Mouse (Mus musculus): Measurements from ENCODE around the gene Inpp5d.

Inpp5d gene

DNA sequence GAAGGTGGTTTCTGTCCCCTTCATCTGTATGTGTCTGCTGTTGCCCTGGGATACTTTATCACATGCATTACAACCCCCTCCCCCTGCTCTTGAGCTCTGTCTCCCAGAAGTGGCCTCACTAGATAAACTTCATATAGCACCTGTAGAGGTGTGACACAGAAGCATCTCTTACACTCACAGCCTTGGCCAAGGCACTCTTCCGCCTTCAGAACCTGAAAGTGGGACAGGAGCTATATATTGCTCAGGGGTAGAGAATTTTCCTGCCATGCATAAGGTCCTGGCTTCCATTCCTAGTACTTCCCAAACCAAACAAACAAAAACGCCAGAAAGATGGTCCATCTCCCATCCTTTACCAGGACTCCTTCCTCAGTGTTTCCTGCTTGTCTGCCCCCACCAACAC lies 84.1 kb downstream of the Inpp5d start:
- no peak for DNase-seq (ENCODE audit: low spot score in 2 of 2)

DNA sequence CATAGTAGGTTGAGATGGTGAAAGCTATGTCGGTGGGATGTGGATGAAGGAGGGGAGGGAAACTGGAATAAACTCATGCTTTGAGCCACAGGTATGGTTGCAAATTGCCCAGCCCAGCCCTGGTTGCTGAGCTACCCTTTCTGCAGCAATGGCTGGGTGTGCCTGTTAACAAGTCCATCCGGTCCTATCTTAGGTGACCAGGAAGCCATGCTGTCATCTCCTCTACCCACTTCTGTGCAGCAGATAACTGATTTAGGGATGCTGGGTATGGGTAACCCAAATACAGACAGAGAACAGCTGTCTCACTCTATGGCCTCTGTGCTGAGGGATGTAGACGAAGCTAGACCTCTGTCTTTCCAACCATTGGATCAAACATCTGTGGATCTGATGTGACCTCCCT lies 86.2 kb downstream of the Inpp5d start:
- DNase-seq (ENCODE audit: low spot score in 2 of 2) = no peak

- no peak for DNase-seq (ENCODE audit: low spot score in 2 of 2)
Observed at GRCm38 (mm10) chr1:87709020-87709419, 88.9 kb downstream of the Inpp5d start.

DNA sequence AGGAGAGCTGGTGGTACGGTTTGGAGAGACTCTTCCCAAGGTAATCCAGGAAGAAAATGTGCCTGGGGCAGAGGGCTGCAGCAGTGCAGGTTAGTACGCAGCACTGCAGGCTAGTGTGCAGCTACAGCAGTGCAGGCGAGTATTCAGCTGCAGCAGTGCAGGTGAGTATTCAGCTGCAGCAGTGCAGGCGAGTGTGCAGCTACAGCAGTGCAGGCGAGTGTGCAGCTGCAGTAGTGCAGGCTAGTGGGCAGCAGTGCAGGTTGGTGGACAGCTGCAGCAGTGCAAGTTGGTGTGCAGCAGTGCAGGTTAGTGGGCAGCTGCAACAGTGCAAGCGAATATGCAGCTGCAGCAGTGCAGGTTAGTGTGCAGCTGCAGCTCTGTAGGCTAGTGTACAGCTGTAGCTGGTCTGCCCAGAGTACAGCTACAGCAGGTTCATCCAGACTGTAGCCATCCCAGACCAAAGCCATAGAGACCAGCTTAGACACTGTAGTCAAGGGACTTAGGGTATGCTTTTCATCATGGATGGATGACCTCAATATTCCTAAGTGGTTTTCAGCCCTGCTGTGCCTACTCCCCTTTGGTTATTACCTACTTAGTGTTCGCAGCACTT lies 89.7 kb downstream of the Inpp5d start:
- DNase-seq (ENCODE audit: low spot score in 2 of 2) = no peak

DNA sequence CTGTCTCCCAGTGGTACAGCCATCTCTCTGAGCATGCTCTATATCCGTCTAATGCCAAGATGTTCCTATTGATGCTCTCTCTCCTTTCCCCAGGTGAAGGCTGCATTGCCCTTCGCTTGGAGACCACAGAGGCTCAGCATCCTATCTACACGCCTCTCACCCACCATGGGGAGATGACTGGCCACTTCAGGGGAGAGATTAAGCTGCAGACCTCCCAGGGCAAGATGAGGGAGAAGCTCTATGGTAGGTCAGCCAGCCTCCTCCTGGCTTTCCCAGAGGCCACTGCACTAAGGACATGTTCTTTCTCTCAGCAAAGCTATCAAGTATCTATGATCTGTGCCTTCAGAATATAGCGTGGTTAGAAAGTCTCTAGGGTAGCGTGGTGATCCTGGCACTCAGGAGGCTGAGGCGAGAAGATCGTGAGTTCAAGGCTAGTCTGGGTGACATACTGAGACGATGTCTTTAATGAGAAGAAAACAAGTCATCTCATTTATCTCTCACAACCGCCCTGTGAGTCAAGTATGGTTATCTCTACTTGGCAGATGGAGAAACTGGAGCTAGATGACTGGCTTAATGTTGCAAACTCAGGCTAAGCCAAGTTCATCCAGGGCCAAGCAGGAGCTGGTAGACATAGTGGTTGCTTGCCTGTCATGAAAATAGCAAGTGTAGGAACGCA lies 92.0 kb downstream of the Inpp5d start:
- no peak for DNase-seq (ENCODE audit: low spot score in 2 of 2)

- no peak for DNase-seq (ENCODE audit: low spot score in 2 of 2)
Observed at GRCm38 (mm10) chr1:87712614-87712971, 92.5 kb downstream of the Inpp5d start.

DNA sequence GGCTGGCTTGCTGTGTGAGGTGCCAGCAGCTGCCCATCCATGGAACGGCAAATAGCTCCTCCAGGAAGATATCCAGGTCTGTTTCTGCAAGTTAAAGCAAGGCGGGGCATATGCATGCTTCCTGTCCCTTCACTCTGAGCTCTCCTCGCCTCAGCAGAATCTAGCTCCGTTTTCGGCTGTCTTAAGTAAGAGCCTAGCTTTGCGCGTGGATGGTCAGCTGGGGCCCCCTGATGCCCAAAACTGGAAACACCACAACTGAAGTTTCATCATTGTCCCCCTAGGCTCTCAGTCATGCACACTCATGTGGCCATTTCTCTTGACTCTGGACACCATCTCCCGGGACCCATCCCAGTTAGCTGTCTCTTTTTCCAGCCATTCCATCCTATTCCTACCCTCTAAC lies 101.3 kb downstream of the Inpp5d start:
- DNase-seq (ENCODE audit: low spot score in 2 of 2) = no peak

DNA sequence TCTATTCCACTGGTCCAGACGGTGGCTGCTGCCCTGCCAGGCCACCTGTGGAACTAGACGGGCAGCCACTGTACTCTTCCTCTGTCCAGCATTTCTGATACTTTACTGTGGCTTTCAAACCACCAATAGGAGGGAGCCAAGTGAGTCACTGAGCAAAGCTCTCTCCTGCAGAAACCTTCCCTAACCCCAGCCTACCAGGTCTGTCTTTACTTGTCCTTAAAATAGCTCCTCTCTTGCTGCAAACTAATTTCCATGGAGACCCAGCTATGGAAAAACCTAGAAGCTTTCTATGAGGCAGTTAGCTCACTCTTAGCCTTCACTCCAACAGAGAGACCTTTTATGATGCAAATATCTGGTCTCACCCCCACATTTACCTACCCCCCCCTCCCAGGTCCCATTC lies 102.0 kb downstream of the Inpp5d start:
- no peak for DNase-seq (ENCODE audit: low spot score in 2 of 2)

GRCm38 (mm10) chr1:87723351-87723750 lies 103.2 kb downstream of the Inpp5d start:
- DNase-seq (ENCODE audit: low spot score in 2 of 2) = no peak

- DNase-seq (ENCODE audit: low spot score in 2 of 2) = no peak
Observed at GRCm38 (mm10) chr1:87729070-87729469, 109.0 kb downstream of the Inpp5d start.

GRCm38 (mm10) chr1:87729850-87730249 lies 109.7 kb downstream of the Inpp5d start:
- no peak for DNase-seq (ENCODE audit: low spot score in 2 of 2)

- no peak for DNase-seq (ENCODE audit: low spot score in 2 of 2)
Observed at GRCm38 (mm10) chr1:87730271-87730670, 110.2 kb downstream of the Inpp5d start.

DNA sequence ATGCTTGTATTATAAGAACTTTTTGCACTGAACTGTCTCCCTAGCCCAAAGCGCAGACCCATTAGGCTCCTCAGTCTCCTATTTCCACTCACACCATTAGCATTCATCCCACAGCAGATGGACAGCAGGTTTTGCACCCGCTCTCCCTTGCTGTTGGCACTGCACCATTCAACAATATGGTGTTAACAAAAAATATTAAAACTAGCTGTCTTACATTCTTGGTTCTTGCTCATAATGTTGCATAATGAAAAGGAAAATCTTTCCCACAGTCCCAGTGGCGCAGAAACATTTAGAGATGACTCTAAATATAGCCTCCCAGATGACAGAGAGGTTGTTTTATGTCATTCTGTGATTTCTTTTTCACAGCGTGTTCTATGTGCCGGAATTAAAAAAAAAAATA lies 113.1 kb downstream of the Inpp5d start:
- DNase-seq (ENCODE audit: low spot score in 2 of 2) = no peak

DNA sequence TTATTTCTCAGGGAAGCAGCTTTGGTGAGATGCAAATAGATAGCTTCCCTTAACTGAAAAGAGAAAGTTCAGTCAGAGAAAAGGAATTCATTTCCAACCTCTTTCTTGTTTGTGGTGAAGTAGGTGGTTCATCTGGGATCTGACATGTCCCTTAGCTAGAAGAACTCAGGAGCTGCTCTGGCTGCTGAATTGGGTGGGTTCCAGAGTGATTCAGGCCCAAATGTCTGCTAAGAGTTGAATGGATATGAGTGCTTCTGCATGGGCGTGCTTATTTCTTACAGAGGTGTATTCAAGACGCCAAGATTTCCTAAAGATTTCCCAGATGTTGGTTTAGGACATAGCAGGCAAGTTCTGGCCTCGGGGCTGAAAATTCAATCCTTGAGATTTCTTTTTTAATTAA lies 114.0 kb downstream of the Inpp5d start:
- DNase-seq (ENCODE audit: low spot score in 2 of 2) = no peak

- no peak for DNase-seq (ENCODE audit: low spot score in 2 of 2)
Observed at GRCm38 (mm10) chr1:87740584-87741290, 120.6 kb downstream of the Inpp5d start.

- no peak for DNase-seq (ENCODE audit: low spot score in 2 of 2)
Observed at GRCm38 (mm10) chr1:87749360-87749973, 129.4 kb downstream of the Inpp5d start.

DNA sequence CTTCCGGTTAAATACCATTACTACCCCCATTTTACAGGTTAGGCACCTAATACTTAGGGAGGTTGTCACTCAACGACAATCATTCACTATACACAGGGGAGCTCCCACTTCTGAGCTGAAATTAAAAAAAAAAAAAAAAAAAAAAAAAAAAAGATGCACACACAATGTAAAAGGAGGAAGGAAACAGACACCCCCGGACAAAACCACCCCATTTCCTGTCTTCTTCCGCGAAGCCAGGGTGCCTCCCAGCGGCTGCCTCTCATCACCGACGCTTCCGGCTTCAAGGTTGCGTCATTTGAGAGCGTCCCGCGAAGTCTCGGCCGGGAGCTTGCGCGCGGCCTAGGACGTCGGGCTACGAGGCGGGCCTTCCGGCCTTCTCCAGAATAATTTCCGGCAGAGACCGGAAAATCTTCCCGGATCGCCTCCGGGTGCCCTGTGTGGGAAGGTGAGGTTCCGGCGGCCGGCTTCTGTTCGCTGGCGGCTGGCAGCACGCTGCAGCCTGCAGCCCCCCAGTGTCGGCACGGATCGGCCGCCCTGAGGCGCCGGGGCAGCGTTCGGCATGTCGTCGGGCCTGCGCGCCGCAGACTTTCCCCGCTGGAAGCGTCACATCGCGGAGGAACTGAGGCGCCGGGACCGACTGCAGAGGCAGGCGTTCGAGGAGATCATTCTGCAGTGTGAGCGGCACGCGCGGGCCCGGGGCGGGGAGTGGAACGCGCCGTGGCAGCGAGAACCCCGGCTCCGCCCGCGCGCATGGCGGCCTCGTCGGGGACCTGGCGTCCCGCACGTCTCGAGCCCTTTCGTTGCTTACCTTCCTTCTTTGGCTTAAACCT lies 135.7 kb downstream of the Inpp5d start, which contains the start of gene Atg16l1:
TSS of gene Atg16l1 (plus strand) at position 230 of the 830 bp plus-strand sequence.
- DNase-seq (ENCODE audit: low spot score in 2 of 2) = peak; percentile 90 to 93

DNA sequence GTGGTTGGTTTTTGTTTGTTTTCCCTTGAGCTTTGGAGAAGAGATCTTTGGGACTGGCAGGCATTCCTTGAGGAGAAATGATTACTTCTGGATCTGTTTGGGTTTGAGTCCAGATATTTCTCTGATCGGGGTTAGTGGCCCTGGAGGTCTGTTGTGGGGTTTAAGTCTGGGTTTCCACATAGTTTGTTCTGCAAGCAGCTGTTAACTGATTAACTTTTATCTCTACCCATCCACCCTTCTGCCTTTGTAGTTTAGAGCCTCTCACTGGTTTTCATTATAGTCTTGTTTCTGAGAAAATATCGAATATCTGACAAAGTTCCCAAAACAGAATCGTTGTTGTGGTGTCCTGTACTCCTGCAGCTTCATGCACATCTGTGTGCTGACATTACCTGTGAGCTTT lies 143.7 kb downstream of the Inpp5d start:
- no peak for DNase-seq (ENCODE audit: low spot score in 2 of 2)

- DNase-seq (ENCODE audit: low spot score in 2 of 2) = no peak
Observed at GRCm38 (mm10) chr1:87765741-87766140, 145.6 kb downstream of the Inpp5d start.

DNA sequence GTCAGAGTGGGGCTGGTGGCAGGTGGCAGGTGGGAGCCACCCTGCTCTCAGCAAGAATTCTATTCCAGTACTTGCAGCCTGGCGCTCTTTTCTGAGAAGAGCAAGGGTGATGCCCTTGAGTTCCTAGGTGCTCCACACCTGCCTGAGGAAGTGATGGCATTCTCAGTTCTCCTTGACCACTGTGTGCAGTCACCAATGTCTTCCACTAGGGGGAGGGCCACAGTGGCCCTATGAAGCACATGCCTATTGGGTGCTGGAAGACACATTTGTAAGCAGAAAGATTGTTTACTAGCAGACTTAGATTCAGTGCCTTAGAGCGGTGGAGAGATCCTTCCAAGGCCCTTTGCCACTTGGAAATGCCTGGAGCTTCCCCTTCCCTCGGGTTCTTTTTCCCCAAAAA lies 146.1 kb downstream of the Inpp5d start:
- DNase-seq (ENCODE audit: low spot score in 2 of 2) = peak; percentile 23 to 49

GRCm38 (mm10) chr1:87769263-87769662 lies 149.2 kb downstream of the Inpp5d start:
- no peak for DNase-seq (ENCODE audit: low spot score in 2 of 2)

Measured in thymus, postnatal 10 days (tissue).